Mouse (Mus musculus): Measurements from ENCODE around the gene Zbtb34. TPM values are rescaled to one million over a fixed set of nuclear protein-coding genes. Genes with fewer than 3 reads are reported as not detected.

Gene Zbtb34
- polyA plus RNA-seq, 1 experiment from 2014 or later = 9.3 TPM

DNA sequence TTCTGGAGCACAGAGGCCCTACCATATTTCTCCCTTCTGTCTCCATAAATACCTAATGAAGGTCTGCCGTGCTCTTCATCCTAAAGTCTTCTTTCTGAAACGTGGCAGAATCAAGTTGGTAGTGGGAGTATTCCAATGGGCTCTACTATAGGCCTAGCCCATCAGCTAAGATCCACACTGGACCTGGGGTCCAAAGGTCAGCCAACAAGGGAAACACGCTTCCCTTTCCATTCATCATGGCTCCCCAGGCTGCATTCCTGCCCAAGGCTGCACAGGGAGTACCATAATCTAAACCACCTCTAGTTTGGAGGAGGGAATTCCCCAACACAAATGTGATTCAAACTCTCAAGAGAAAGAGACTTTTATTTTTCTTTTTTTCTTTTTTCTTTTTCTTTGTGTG, 61.7 kb downstream of the Zbtb34 start:
- ATAC-seq (ENCODE audit: low read depth) = no peak
- WGBS = 80% methylated on average over 3 of the region's 3 CpGs
- H3K9ac ChIP-seq (ENCODE audit: low read length) = no peak overlapping the region
- peaks cover 20% of the 10 kb centered on the region for H3K4me1 ChIP-seq (replicated peaks; ENCODE audit: control insufficient read depth, insufficient read depth, low read length)
- H3K27me3 ChIP-seq (ENCODE audit: control insufficient read depth, insufficient read depth, low read depth, low read length) = no peaks in the 10 kb centered on the region
- no peak overlapping the region for H3K4me3 ChIP-seq (ENCODE audit: low read length)
- H3K27ac ChIP-seq (ENCODE audit: low read length) = no peak overlapping the region
- H3K9me3 ChIP-seq (ENCODE audit: control insufficient read depth, low read length) = no peaks in the 10 kb centered on the region
- H3K4me2 ChIP-seq (ENCODE audit: low read depth, low read length) = no peak overlapping the region
- H3K36me3 ChIP-seq (ENCODE audit: control insufficient read depth, insufficient read depth, low read length) = no peaks in the 10 kb centered on the region

DNA sequence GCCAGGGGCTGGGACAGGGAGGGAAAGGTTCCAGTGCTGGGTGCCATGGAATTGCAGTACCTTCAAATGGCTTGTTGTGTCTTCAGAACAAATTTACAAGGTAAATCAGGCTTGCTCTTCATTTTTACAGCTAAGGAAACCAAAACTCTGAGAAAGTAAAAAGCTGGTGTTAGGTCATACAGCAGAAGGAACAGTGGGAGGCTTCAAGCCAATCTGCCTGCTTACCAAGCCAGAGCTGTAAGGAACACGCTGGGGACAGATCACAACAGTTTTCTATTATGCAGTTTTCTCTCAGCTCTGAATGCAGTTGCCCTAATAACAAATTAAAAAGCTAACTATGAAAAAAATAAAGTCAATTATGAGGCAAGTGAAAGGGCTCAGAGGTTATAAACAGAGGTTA, 62.6 kb downstream of the Zbtb34 start:
- whole genome bisulfite sequencing = 85% methylated on average over 1 of the region's 1 CpGs
- no peak overlapping the region for H3K27ac ChIP-seq (ENCODE audit: low read length)
- no peak overlapping the region for H3K9ac ChIP-seq (ENCODE audit: low read length)
- no peaks in the 10 kb centered on the region for H3K27me3 ChIP-seq (ENCODE audit: control insufficient read depth, insufficient read depth, low read depth, low read length)
- H3K4me2 ChIP-seq (ENCODE audit: low read depth, low read length) = no peak overlapping the region
- no peaks in the 10 kb centered on the region for H3K9me3 ChIP-seq (ENCODE audit: control insufficient read depth, low read length)
- peaks cover 20% of the 10 kb centered on the region for H3K4me1 ChIP-seq (replicated peaks; ENCODE audit: control insufficient read depth, insufficient read depth, low read length)
- no peak overlapping the region for H3K4me3 ChIP-seq (ENCODE audit: low read length)
- ATAC-seq (ENCODE audit: low read depth) = no peak
- H3K36me3 ChIP-seq (ENCODE audit: control insufficient read depth, insufficient read depth, low read length) = no peaks in the 10 kb centered on the region

GRCm38 (mm10) chr2:33365703-33366471, 65.2 kb downstream of the Zbtb34 start:
- Histone ChIP-seq H3K36me3 (ENCODE audit: control insufficient read depth, insufficient read depth, low read length) (no peaks in the 10 kb centered on the region), H3K27ac (ENCODE audit: low read length) (peak overlapping the region; percentile 76), H3K9ac (ENCODE audit: low read length) (no peak overlapping the region), H3K4me2 (ENCODE audit: low read depth, low read length) (no peak overlapping the region), H3K4me3 (ENCODE audit: low read length) (no peak overlapping the region), H3K27me3 (ENCODE audit: control insufficient read depth, insufficient read depth, low read depth, low read length) (no peaks in the 10 kb centered on the region), H3K9me3 (ENCODE audit: control insufficient read depth, low read length) (no peaks in the 10 kb centered on the region), H3K4me1 (replicated peaks; ENCODE audit: control insufficient read depth, insufficient read depth, low read length) (peaks cover 20% of the 10 kb centered on the region)
- WGBS = 43% methylated on average over 9 of the region's 9 CpGs
- ATAC-seq (ENCODE audit: low read depth) = peak; percentile 76

- H3K9me3 ChIP-seq (ENCODE audit: control insufficient read depth, low read length) = no peaks in the 10 kb centered on the region
- H3K4me3 ChIP-seq (ENCODE audit: low read length) = no peak overlapping the region
- H3K27ac ChIP-seq (ENCODE audit: low read length) = no peak overlapping the region
- ATAC-seq (ENCODE audit: low read depth) = no peak
- peaks cover 18% of the 10 kb centered on the region for H3K4me1 ChIP-seq (replicated peaks; ENCODE audit: control insufficient read depth, insufficient read depth, low read length)
- no peak overlapping the region for H3K9ac ChIP-seq (ENCODE audit: low read length)
- 84% methylated on average over 4 of the region's 4 CpGs for WGBS
- H3K4me2 ChIP-seq (ENCODE audit: low read depth, low read length) = no peak overlapping the region
- H3K27me3 ChIP-seq (ENCODE audit: control insufficient read depth, insufficient read depth, low read depth, low read length) = no peaks in the 10 kb centered on the region
- H3K36me3 ChIP-seq (ENCODE audit: control insufficient read depth, insufficient read depth, low read length) = no peaks in the 10 kb centered on the region
Observed at GRCm38 (mm10) chr2:33364656-33365055, 66.5 kb downstream of the Zbtb34 start.

DNA sequence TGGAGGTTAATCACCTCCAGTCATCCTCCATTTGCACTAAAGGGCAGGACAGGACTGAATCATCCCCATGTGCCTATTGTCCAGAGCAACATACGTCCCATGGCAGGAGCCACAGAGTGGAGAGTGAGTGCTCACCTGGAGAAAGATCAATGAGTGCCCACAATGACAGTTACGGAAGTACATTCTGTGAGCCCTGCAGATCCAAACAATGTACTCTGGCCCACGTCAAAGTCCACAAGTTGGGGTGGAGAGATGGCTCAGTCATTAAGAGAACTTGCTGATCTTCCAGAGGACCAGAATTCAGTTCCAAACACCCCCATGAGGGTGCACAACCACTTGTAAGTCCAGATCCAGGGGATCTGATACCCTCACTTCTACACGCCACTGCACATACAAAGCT, 67.2 kb downstream of the Zbtb34 start:
- no peak overlapping the region for H3K4me3 ChIP-seq (ENCODE audit: low read length)

DNA sequence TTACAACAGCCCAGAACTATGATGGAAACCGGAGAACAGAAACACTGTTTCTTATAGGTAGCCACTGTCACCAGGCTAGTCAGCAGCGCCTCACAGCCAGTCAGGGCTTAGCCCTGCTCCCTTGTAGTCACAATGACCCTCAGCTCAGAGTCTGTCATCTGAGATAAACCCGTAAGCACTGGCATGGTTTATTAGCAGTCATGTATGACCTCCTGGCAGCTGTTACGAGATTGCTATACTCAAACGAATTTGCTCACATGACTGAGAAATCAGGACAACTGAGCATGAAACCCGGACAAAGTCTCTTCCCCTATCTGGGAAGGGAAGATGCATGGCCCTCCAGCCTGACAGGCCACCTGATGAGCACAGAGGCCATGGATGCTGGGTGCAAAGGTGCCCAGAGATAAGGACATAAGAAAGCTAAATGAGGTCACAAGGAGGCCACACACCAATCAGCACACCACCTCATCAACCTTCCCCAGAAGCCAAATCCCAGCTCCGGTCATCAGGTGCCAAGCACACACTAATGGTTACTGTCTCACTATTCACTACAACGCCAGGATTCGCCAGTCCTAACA, 69.9 kb downstream of the Zbtb34 start:
- Histone ChIP-seq H3K9me3 (ENCODE audit: control insufficient read depth, low read length) (no peaks in the 10 kb centered on the region), H3K27ac (ENCODE audit: low read length) (no peak overlapping the region), H3K27me3 (ENCODE audit: control insufficient read depth, insufficient read depth, low read depth, low read length) (no peaks in the 10 kb centered on the region), H3K9ac (ENCODE audit: low read length) (no peak overlapping the region), H3K36me3 (ENCODE audit: control insufficient read depth, insufficient read depth, low read length) (no peaks in the 10 kb centered on the region), H3K4me1 (replicated peaks; ENCODE audit: control insufficient read depth, insufficient read depth, low read length) (peaks cover 11% of the 10 kb centered on the region), H3K4me3 (ENCODE audit: low read length) (no peak overlapping the region), H3K4me2 (ENCODE audit: low read depth, low read length) (no peak overlapping the region)
- 43% methylated on average over 9 of the region's 9 CpGs for WGBS
- ATAC-seq (ENCODE audit: low read depth) = no peak

More for the DNA sequence above, 67.2 kb downstream of the Zbtb34 start:
- Histone ChIP-seq H3K36me3 (ENCODE audit: control insufficient read depth, insufficient read depth, low read length) (no peaks in the 10 kb centered on the region), H3K27ac (ENCODE audit: low read length) (no peak overlapping the region), H3K4me1 (replicated peaks; ENCODE audit: control insufficient read depth, insufficient read depth, low read length) (peaks cover 18% of the 10 kb centered on the region), H3K9me3 (ENCODE audit: control insufficient read depth, low read length) (no peaks in the 10 kb centered on the region), H3K9ac (ENCODE audit: low read length) (no peak overlapping the region), H3K27me3 (ENCODE audit: control insufficient read depth, insufficient read depth, low read depth, low read length) (no peaks in the 10 kb centered on the region), H3K4me2 (ENCODE audit: low read depth, low read length) (no peak overlapping the region)
- no peak for ATAC-seq (ENCODE audit: low read depth)
- WGBS = 82% methylated on average over 4 of the region's 4 CpGs

- Histone ChIP-seq H3K36me3 (ENCODE audit: control insufficient read depth, insufficient read depth, low read length) (no peaks in the 10 kb centered on the region), H3K27me3 (ENCODE audit: control insufficient read depth, insufficient read depth, low read depth, low read length) (no peaks in the 10 kb centered on the region), H3K4me3 (ENCODE audit: low read length) (no peak overlapping the region), H3K9ac (ENCODE audit: low read length) (no peak overlapping the region), H3K9me3 (ENCODE audit: control insufficient read depth, low read length) (no peaks in the 10 kb centered on the region), H3K4me2 (ENCODE audit: low read depth, low read length) (no peak overlapping the region), H3K4me1 (replicated peaks; ENCODE audit: control insufficient read depth, insufficient read depth, low read length) (peaks cover 5% of the 10 kb centered on the region), H3K27ac (ENCODE audit: low read length) (no peak overlapping the region)
- no peak for ATAC-seq (ENCODE audit: low read depth)
- 67% methylated on average over 3 of the region's 3 CpGs for WGBS
Observed at GRCm38 (mm10) chr2:33360564-33360963, 70.6 kb downstream of the Zbtb34 start.

DNA sequence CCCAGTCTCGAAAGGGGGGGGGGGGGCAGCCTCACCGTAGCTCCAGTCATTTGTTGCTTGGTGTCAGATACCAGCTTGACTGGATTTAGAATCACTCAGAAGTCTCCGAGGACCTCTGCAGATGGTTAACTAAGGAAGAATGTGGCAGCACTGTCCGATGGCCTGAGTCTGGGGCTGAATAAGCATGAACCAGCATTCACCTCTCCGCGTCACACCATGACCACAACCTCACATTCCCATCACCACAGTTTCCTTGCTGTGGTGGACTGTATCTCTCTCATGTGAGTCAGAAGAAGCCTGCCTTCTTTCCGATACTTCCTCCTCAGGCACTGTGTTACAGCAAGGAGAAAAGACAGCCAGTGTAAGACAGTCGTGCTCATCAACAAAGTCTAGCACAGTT, 71.9 kb downstream of the Zbtb34 start:
- ATAC-seq (ENCODE audit: low read depth) = no peak
- WGBS = 79% methylated on average over 8 of the region's 8 CpGs

DNA sequence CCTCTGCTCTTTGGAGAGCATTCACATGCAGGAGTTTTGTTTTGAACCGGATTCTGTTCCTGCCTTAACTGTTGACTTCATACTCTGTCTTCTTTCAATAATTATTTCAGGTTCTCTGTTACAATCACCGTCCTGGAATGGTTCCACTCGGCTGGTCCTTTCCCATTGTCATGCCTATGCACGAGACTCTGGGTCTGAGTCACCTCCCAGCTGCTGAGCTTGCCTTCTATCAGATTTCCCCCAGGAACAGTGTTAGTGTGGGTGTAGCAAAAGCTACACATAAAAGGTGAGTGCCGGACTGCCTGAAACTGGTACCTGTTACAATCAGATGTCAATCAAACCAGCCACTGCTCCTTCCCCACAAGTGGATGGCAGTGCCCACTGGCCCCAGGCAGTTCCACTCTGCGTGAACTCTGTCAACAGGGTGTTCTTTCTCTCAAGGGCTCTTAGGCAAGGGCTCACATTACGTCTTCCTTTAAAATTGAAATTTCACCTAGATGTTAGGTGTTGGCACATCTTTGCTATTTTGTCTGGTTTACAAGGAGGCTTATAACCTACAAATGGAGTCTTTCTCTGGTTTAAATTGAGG, 73.8 kb downstream of the Zbtb34 start:
- ATAC-seq (ENCODE audit: low read depth) = no peak
- Histone ChIP-seq H3K36me3 (ENCODE audit: control insufficient read depth, insufficient read depth, low read length) (no peaks in the 10 kb centered on the region), H3K4me3 (ENCODE audit: low read length) (no peak overlapping the region), H3K4me1 (replicated peaks; ENCODE audit: control insufficient read depth, insufficient read depth, low read length) (no peaks in the 10 kb centered on the region; the same call in 1 of the 2 replicates), H3K4me2 (ENCODE audit: low read depth, low read length) (no peak overlapping the region), H3K9me3 (ENCODE audit: control insufficient read depth, low read length) (no peaks in the 10 kb centered on the region), H3K27ac (ENCODE audit: low read length) (no peak overlapping the region), H3K27me3 (ENCODE audit: control insufficient read depth, insufficient read depth, low read depth, low read length) (no peaks in the 10 kb centered on the region), H3K9ac (ENCODE audit: low read length) (no peak overlapping the region)
- 66% methylated on average over 7 of the region's 7 CpGs for WGBS

More for the DNA sequence above, 71.9 kb downstream of the Zbtb34 start:
- Histone ChIP-seq H3K36me3 (ENCODE audit: control insufficient read depth, insufficient read depth, low read length) (no peaks in the 10 kb centered on the region), H3K4me3 (ENCODE audit: low read length) (no peak overlapping the region), H3K4me2 (ENCODE audit: low read depth, low read length) (no peak overlapping the region), H3K9ac (ENCODE audit: low read length) (no peak overlapping the region), H3K4me1 (replicated peaks; ENCODE audit: control insufficient read depth, insufficient read depth, low read length) (no peaks in the 10 kb centered on the region; the same call in 1 of the 2 replicates), H3K27me3 (ENCODE audit: control insufficient read depth, insufficient read depth, low read depth, low read length) (no peaks in the 10 kb centered on the region), H3K9me3 (ENCODE audit: control insufficient read depth, low read length) (no peaks in the 10 kb centered on the region), H3K27ac (ENCODE audit: low read length) (no peak overlapping the region)
